Mouse (Mus musculus) bone marrow macrophage, adult 2 months (primary cell): ENCODE data around the gene Gm4756.

ENCODE experiments used
- CTCF ChIP-seq: IDR thresholded peaks from 2 replicates; pipeline ENCODE4 v1.5.1; 2012; ENCODE audit warnings: low read depth, mild to moderate bottlenecking, low read length, moderate library complexity
- POLR2A ChIP-seq: IDR thresholded peaks from 2 replicates; pipeline ENCODE4 v1.6.1; 2012; ENCODE audit warnings: mild to moderate bottlenecking, low read depth, low read length, borderline replicate concordance

DNA sequence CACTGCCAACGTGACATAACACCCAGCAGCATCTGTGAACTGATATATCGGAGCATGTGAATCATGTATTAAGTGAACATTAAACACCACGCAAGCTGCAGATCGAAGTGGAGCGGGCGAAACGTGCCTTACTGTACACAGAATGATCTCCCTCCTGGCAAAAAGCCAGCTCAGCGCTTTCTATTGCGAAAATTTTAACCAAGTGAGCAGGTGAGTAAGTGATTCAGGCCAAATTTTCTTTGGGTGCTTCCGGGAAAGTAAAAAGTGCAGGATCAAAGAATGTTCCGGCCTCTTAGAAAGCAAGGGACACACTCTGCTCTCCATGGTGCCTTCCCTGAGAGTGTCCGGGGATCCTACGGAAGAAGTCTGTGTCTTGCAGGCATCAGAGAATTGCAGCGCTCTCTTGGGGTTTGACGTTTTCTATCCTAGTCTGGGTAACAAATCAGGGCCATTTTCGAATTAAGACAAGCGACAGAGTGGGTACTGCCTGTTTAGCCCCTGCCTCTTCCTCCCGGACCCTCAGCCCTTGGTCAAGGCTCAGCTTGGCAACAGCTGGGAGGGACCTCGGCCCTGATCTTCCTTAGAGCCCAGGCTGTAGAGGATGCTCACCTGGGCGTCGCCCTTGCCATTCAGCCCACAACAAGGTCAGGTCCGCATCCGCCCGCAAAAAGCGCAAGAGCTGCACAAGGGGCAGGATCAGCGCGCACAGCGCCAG is 14.7 kb upstream of the Gm4756 start:
- TF ChIP-seq POLR2A: no peak
- TF ChIP-seq CTCF: no peak
